Mouse (Mus musculus) MEL (cell line): ENCODE results near the gene Tmem230.

Source experiments
- BHLHE40 ChIP-seq: IDR thresholded peaks from 2 replicates; pipeline ENCODE4 v1.6.1; 2012; ENCODE audit warnings: low read depth, mild to moderate bottlenecking, inconsistent platforms, low read length, improper control_type of control experiment, borderline replicate concordance
- CHD1 ChIP-seq: IDR thresholded peaks from 2 replicates; pipeline ENCODE4 v1.6.1; 2012; ENCODE audit warnings: low read depth, mild to moderate bottlenecking, inconsistent platforms, low read length, improper control_type of control experiment
- JUND ChIP-seq: IDR thresholded peaks from 2 replicates; pipeline ENCODE4 v1.6.1; 2011; ENCODE audit warnings: low read depth, mild to moderate bottlenecking, improper control_type of control experiment, low read length
- NELFE ChIP-seq: IDR thresholded peaks from 2 replicates; pipeline ENCODE4 v1.6.1; 2011; ENCODE audit warnings: low read depth, low read length, improper control_type of control experiment
- POLR2A ChIP-seq, 2 experiments: IDR thresholded peaks; 2 replicates each; pipeline ENCODE4 v1.6.1; 2011 to 2012; ENCODE audit warnings: low read length in 2 of 2, mild to moderate bottlenecking in 2 of 2, control low read depth in 1 of 2, improper control_type of control experiment in 1 of 2, low read depth in 1 of 2, moderate library complexity in 1 of 2; ENCODE audit not compliant: control insufficient read depth in 1 of 2, insufficient read depth in 1 of 2, poor library complexity in 1 of 2
- TCF12 ChIP-seq: IDR thresholded peaks from 2 replicates; pipeline ENCODE4 v1.6.1; 2014; ENCODE audit warnings: low read depth, mild to moderate bottlenecking, inconsistent platforms, low read length, improper control_type of control experiment, moderate library complexity
- USF2 ChIP-seq, 2 experiments: IDR thresholded peaks; 2 replicates each; pipeline ENCODE4 v1.6.1; 2011 to 2012; ENCODE audit warnings: improper control_type of control experiment in 2 of 2, low read length in 2 of 2, borderline replicate concordance in 1 of 2, inconsistent platforms in 1 of 2, low read depth in 1 of 2, mild to moderate bottlenecking in 1 of 2; ENCODE audit not compliant: insufficient read depth in 1 of 2

GRCm38 (mm10) chr2:132190602-132191161, 56.9 kb downstream of the Tmem230 start:
- TF ChIP-seq BHLHE40 = no peak
- no peak for TF ChIP-seq NELFE
- no peak for TF ChIP-seq USF2 (IDR thresholded peaks at IDR 0.05; ENCODE audit: borderline replicate concordance in 1 of 2, insufficient read depth in 1 of 2, low read depth in 1 of 2, low read length in 2 of 2)
- no peak for TF ChIP-seq TCF12
- no peak for TF ChIP-seq JUND
- TF ChIP-seq CHD1 = no peak
- no peak for TF ChIP-seq POLR2A (IDR thresholded peaks at IDR 0.05; ENCODE audit: control insufficient read depth in 1 of 2, insufficient read depth in 1 of 2, low read depth in 1 of 2, low read length in 2 of 2, poor library complexity in 1 of 2)
